Mouse (Mus musculus): ENCODE data around the gene Asic4.

DNA sequence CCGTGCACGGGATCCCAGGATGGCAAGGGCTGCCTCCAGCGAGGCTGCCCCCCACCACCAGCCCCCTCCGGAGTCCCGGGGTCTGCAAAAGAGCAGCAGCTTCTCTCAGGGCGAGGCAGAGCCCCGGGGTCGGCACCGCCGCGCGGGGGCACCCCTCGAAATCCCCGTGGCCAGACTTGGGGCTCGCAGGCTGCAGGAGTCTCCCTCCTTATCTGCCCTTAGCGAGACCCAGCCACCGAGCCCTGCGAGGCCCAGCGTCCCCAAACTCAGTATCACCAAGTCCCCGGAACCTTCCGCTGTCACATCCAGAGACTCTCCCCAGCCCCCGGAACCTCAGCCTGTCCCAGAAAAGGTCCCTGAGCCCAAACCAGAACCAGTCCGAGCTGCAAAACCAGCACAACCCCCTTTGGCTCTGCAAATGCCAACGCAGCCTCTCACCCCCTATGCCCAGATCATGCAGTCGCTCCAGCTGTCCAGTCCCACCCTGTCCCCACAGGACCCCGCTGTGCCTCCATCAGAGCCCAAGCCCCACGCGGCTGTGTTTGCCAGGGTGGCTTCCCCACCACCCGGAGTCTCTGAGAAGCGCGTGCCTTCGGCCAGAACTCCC, 27.9 kb upstream of the Asic4 start:
- TF ChIP-seq POLR2A (IDR thresholded peaks at IDR 0.05; ENCODE audit: control insufficient read depth, extremely low read depth, insufficient read depth, low read length, poor library complexity) (no peak), CTCF (IDR thresholded peaks at IDR 0.05; ENCODE audit: borderline replicate concordance, control insufficient read depth, extremely low read depth, insufficient read depth, low read length, poor library complexity) (no peak)

Measured in thymus, adult 2 months (tissue).